Mouse (Mus musculus): ENCODE data around the gene Irf3.

DNA sequence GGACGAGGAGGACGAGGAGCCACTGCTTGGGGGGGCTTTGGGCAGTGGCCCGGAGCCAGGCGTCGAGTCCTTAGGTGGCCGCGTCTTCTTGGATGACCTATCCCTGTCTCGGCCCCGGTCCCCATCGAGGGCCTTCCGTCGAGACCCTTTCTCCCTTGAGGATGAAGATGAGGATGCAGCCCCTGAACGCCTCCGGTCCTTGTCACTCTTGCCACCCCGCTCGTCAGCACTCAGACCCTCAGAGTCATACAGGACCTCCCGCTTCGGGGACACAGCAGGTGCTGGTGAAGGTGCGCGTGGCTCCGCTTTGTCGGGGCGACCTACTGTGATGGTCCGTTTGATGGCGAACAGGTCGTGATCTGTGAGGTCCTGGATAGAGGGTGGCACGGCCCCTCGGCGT, 9.7 kb downstream of the Irf3 start:
- TF ChIP-seq CTCF (IDR thresholded peaks at IDR 0.05) (no peak), EP300 (IDR thresholded peaks at IDR 0.05) (no peak)

Measured in lung, postnatal 0 days (tissue).